Mouse (Mus musculus) 3134 (cell line): ENCODE measurements around the gene Hsd17b6.
"Not testable (repeated sequence)": the region's sequence is repeated elsewhere in the genome, so short reads cannot be mapped to it uniquely, and the experiment has no call there.

Experiments used
- DNase-seq: peaks from one replicate; pipeline ENCODE4 v3.0.0-alpha.2; 2011; ENCODE audit warnings: low spot score; ENCODE audit not compliant: insufficient read length; ENCODE audit errors: extremely low read depth

The Hsd17b6 gene

GRCm38 (mm10) chr10:128007446-128007845 is at the start of gene Hsd17b6:
Gene Hsd17b6, minus strand, starts transcription at chr10:128007611.
- no peak for DNase-seq

- no peak for DNase-seq
Measured at GRCm38 (mm10) chr10:128053001-128053400, 45.6 kb upstream of the Hsd17b6 start.

- DNase-seq, result not testable (repeated sequence)
Measured at GRCm38 (mm10) chr10:128052136-128052535, 44.7 kb upstream of the Hsd17b6 start.

- DNase-seq, result no peak
Measured at GRCm38 (mm10) chr10:128051589-128051988, 44.2 kb upstream of the Hsd17b6 start.

GRCm38 (mm10) chr10:128050355-128050754 is 42.9 kb upstream of the Hsd17b6 start:
- DNase-seq, result no peak

GRCm38 (mm10) chr10:128049741-128050140 is 42.3 kb upstream of the Hsd17b6 start:
- DNase-seq, result no peak

GRCm38 (mm10) chr10:128048157-128048556 is 40.7 kb upstream of the Hsd17b6 start:
- no peak for DNase-seq

- no peak for DNase-seq
Measured at GRCm38 (mm10) chr10:128043041-128043835, 35.8 kb upstream of the Hsd17b6 start.

GRCm38 (mm10) chr10:128042466-128042865 is 35.1 kb upstream of the Hsd17b6 start:
- no peak for DNase-seq

- DNase-seq, result no peak
Measured at GRCm38 (mm10) chr10:128041636-128042035, 34.2 kb upstream of the Hsd17b6 start.

GRCm38 (mm10) chr10:128040293-128040692 is 32.9 kb upstream of the Hsd17b6 start:
- DNase-seq, result no peak

GRCm38 (mm10) chr10:128039858-128040257 is 32.4 kb upstream of the Hsd17b6 start:
- DNase-seq, result no peak

GRCm38 (mm10) chr10:128039167-128039566 is 31.8 kb upstream of the Hsd17b6 start:
- no peak for DNase-seq

- no peak for DNase-seq
Measured at GRCm38 (mm10) chr10:128037921-128038320, 30.5 kb upstream of the Hsd17b6 start.

- peak; percentile 53 for DNase-seq
Measured at GRCm38 (mm10) chr10:128036746-128037425, 29.5 kb upstream of the Hsd17b6 start.

- no peak for DNase-seq
Measured at GRCm38 (mm10) chr10:128030860-128031259, 23.4 kb upstream of the Hsd17b6 start.

GRCm38 (mm10) chr10:128029931-128030330 is 22.5 kb upstream of the Hsd17b6 start:
- no peak for DNase-seq

GRCm38 (mm10) chr10:128023496-128023895 is 16.1 kb upstream of the Hsd17b6 start:
- no peak for DNase-seq

- no peak for DNase-seq
Measured at GRCm38 (mm10) chr10:128022196-128022595, 14.8 kb upstream of the Hsd17b6 start.

- DNase-seq, result peak; percentile 91
Measured at GRCm38 (mm10) chr10:128015068-128015934, 7.9 kb upstream of the Hsd17b6 start, which contains the start of gene Prim1. Gene Prim1, plus strand, starts transcription at chr10:128015168.

- no peak for DNase-seq
Measured at GRCm38 (mm10) chr10:128009735-128010134, 2.3 kb upstream of the Hsd17b6 start.
